Mouse (Mus musculus): ENCODE data around the gene Atp6v1b1. TPM values are rescaled to one million over a fixed set of nuclear protein-coding genes. Genes with fewer than 3 reads are reported as not detected.
A peak's percentile ranks its signal among the peaks of the same experiment; 100 is the strongest.

The Atp6v1b1 gene
- total and polyA plus RNA-seq, 2 experiments from 2014 or later = 0.07 to 0.77 TPM

GRCm38 (mm10) chr6:83714221-83715123 is 28.3 kb upstream of the Atp6v1b1 start:
- Histone ChIP-seq H3K9me3 (ENCODE audit: low read length) (no peaks in the 10 kb centered on the region), H3K27me3 (ENCODE audit: insufficient read depth, low read length) (peaks cover 87% of the 10 kb centered on the region), H3K4me2 (ENCODE audit: low read depth, low read length, poor library complexity, severe bottlenecking) (no peak overlapping the region), H3K36me3 (ENCODE audit: insufficient read depth, low read length) (no peaks in the 10 kb centered on the region), H3K9ac (replicated peaks; ENCODE audit: low read length, poor library complexity, severe bottlenecking) (no peak overlapping the region), H3K4me3 (ENCODE audit: low read depth, low read length) (no peak overlapping the region), H3K4me1 (ENCODE audit: insufficient read depth, low read length) (peaks cover 4% of the 10 kb centered on the region; the same call in 1 of the 2 replicates), H3K27ac (ENCODE audit: low read depth, low read length) (no peak overlapping the region)
- no peak for ATAC-seq (ENCODE audit: low FRiP score)
- peak; percentile 31 for DNase-seq (ENCODE audit: low spot score)
- no peak for TF ChIP-seq CTCF (IDR thresholded peaks at IDR 0.05)
- WGBS = 2% methylated on average over 34 of the region's 34 CpGs

GRCm38 (mm10) chr6:83715461-83716196 is 27.2 kb upstream of the Atp6v1b1 start:
- no peak for TF ChIP-seq CTCF (IDR thresholded peaks at IDR 0.05)
- ATAC-seq (ENCODE audit: low FRiP score) (no peak), DNase-seq (ENCODE audit: low spot score) (no peak)
- Histone ChIP-seq H3K4me2 (ENCODE audit: low read depth, low read length, poor library complexity, severe bottlenecking) (no peak overlapping the region), H3K9ac (replicated peaks; ENCODE audit: low read length, poor library complexity, severe bottlenecking) (no peak overlapping the region), H3K36me3 (ENCODE audit: insufficient read depth, low read length) (no peaks in the 10 kb centered on the region), H3K4me1 (ENCODE audit: insufficient read depth, low read length) (peaks cover 4% of the 10 kb centered on the region; the same call in 1 of the 2 replicates), H3K4me3 (ENCODE audit: low read depth, low read length) (no peak overlapping the region), H3K27ac (ENCODE audit: low read depth, low read length) (no peak overlapping the region), H3K9me3 (ENCODE audit: low read length) (no peaks in the 10 kb centered on the region), H3K27me3 (ENCODE audit: insufficient read depth, low read length) (peaks cover 84% of the 10 kb centered on the region)
- 2% methylated on average over 30 of the region's 30 CpGs for WGBS

GRCm38 (mm10) chr6:83717026-83717425 is 25.8 kb upstream of the Atp6v1b1 start:
- Histone ChIP-seq H3K9me3 (ENCODE audit: low read length) (no peaks in the 10 kb centered on the region), H3K4me3 (ENCODE audit: low read depth, low read length) (no peak overlapping the region), H3K27me3 (ENCODE audit: insufficient read depth, low read length) (peaks cover 85% of the 10 kb centered on the region), H3K27ac (ENCODE audit: low read depth, low read length) (no peak overlapping the region), H3K9ac (replicated peaks; ENCODE audit: low read length, poor library complexity, severe bottlenecking) (no peak overlapping the region), H3K36me3 (ENCODE audit: insufficient read depth, low read length) (no peaks in the 10 kb centered on the region), H3K4me2 (ENCODE audit: low read depth, low read length, poor library complexity, severe bottlenecking) (no peak overlapping the region), H3K4me1 (ENCODE audit: insufficient read depth, low read length) (no peaks in the 10 kb centered on the region)
- TF ChIP-seq CTCF (IDR thresholded peaks at IDR 0.05) = no peak
- WGBS = 2% methylated on average over 8 of the region's 8 CpGs
- no peak for DNase-seq (ENCODE audit: low spot score)
- no peak for ATAC-seq (ENCODE audit: low FRiP score)

GRCm38 (mm10) chr6:83722526-83722925 is 20.3 kb upstream of the Atp6v1b1 start:
- Histone ChIP-seq H3K36me3 (ENCODE audit: insufficient read depth, low read length) (no peaks in the 10 kb centered on the region), H3K27me3 (ENCODE audit: insufficient read depth, low read length) (peaks cover 47% of the 10 kb centered on the region), H3K4me1 (ENCODE audit: insufficient read depth, low read length) (no peaks in the 10 kb centered on the region), H3K9me3 (ENCODE audit: low read length) (no peaks in the 10 kb centered on the region), H3K4me3 (ENCODE audit: low read depth, low read length) (no peak overlapping the region), H3K9ac (replicated peaks; ENCODE audit: low read length, poor library complexity, severe bottlenecking) (no peak overlapping the region), H3K4me2 (ENCODE audit: low read depth, low read length, poor library complexity, severe bottlenecking) (no peak overlapping the region), H3K27ac (ENCODE audit: low read depth, low read length) (no peak overlapping the region)
- WGBS = 23% methylated on average over 6 of the region's 6 CpGs
- DNase-seq (ENCODE audit: low spot score) (no peak), ATAC-seq (ENCODE audit: low FRiP score) (no peak)
- no peak for TF ChIP-seq CTCF (IDR thresholded peaks at IDR 0.05)

GRCm38 (mm10) chr6:83727178-83727577 is 15.6 kb upstream of the Atp6v1b1 start:
- DNase-seq (ENCODE audit: low spot score) (no peak), ATAC-seq (ENCODE audit: low FRiP score) (no peak)
- no peak overlapping the region for H3K4me3 ChIP-seq (ENCODE audit: low read depth, low read length)
- H3K27me3 ChIP-seq (ENCODE audit: insufficient read depth, low read length) = peaks cover 6% of the 10 kb centered on the region
- no peaks in the 10 kb centered on the region for H3K36me3 ChIP-seq (ENCODE audit: insufficient read depth, low read length)
- H3K4me1 ChIP-seq (ENCODE audit: insufficient read depth, low read length) = no peaks in the 10 kb centered on the region
- TF ChIP-seq CTCF (IDR thresholded peaks at IDR 0.05) = peak; percentile 29
- H3K9ac ChIP-seq (replicated peaks; ENCODE audit: low read length, poor library complexity, severe bottlenecking) = no peak overlapping the region
- no peak overlapping the region for H3K27ac ChIP-seq (ENCODE audit: low read depth, low read length)
- no peaks in the 10 kb centered on the region for H3K9me3 ChIP-seq (ENCODE audit: low read length)
- no peak overlapping the region for H3K4me2 ChIP-seq (ENCODE audit: low read depth, low read length, poor library complexity, severe bottlenecking)
- WGBS = 45% methylated on average over 4 of the region's 4 CpGs

- no peak for ATAC-seq (ENCODE audit: low FRiP score)
- no peak overlapping the region for H3K4me2 ChIP-seq (ENCODE audit: low read depth, low read length, poor library complexity, severe bottlenecking)
- WGBS = 87% methylated on average over 3 of the region's 3 CpGs
- H3K9me3 ChIP-seq (ENCODE audit: low read length) = no peaks in the 10 kb centered on the region
- no peak for DNase-seq (ENCODE audit: low spot score)
- H3K4me3 ChIP-seq (ENCODE audit: low read depth, low read length) = no peak overlapping the region
- no peak overlapping the region for H3K27ac ChIP-seq (ENCODE audit: low read depth, low read length)
- no peak overlapping the region for H3K9ac ChIP-seq (replicated peaks; ENCODE audit: low read length, poor library complexity, severe bottlenecking)
- H3K4me1 ChIP-seq (ENCODE audit: insufficient read depth, low read length) = no peaks in the 10 kb centered on the region
- peaks cover 4% of the 10 kb centered on the region; the same call in 1 of the 2 replicates for H3K27me3 ChIP-seq (ENCODE audit: insufficient read depth, low read length)
- H3K36me3 ChIP-seq (ENCODE audit: insufficient read depth, low read length) = no peaks in the 10 kb centered on the region
- TF ChIP-seq CTCF (IDR thresholded peaks at IDR 0.05) = peak; percentile 63
These were observed 14.3 kb upstream of the Atp6v1b1 start for GRCm38 (mm10) chr6:83728488-83728887.

All from midbrain, postnatal 0 days (tissue).